Mouse (Mus musculus): ENCODE measurements around the gene Isoc2b. TPM values are rescaled to one million over a fixed set of nuclear protein-coding genes. Genes with fewer than 3 reads are reported as not detected.
"Not testable (repeated sequence)": the region's sequence is repeated elsewhere in the genome, so short reads cannot be mapped to it uniquely, and the experiment has no call there.

The Isoc2b gene
- total RNA-seq, 2 experiments from 2014 or later, result 1.6 to 2.3 TPM

GRCm38 (mm10) chr7:4835631-4836327 is 34.3 kb downstream of the Isoc2b start:
- no peak for DNase-seq

- DNase-seq, result no peak
Measured at GRCm38 (mm10) chr7:4830476-4830875, 39.6 kb downstream of the Isoc2b start.

DNA sequence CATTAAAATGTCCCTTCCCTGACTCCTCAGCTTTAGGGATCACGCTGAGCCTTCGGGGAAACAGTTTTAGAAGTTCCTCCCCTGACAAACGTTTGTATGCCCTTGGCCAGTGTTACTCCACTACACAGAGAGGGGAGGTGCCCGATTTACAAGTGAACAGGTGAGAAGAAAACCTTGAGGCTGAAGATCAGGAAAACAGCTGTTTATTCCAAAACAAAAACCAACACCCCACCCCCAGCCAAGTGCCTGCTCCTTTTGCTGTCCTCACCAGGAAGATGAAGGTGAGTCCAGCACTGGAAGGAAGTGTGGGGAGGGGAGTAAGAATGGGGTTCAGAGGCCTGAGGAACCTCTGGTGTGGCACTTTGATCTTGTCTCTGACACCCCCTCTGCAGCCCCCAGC is 44.7 kb downstream of the Isoc2b start:
- no peak for DNase-seq

DNA sequence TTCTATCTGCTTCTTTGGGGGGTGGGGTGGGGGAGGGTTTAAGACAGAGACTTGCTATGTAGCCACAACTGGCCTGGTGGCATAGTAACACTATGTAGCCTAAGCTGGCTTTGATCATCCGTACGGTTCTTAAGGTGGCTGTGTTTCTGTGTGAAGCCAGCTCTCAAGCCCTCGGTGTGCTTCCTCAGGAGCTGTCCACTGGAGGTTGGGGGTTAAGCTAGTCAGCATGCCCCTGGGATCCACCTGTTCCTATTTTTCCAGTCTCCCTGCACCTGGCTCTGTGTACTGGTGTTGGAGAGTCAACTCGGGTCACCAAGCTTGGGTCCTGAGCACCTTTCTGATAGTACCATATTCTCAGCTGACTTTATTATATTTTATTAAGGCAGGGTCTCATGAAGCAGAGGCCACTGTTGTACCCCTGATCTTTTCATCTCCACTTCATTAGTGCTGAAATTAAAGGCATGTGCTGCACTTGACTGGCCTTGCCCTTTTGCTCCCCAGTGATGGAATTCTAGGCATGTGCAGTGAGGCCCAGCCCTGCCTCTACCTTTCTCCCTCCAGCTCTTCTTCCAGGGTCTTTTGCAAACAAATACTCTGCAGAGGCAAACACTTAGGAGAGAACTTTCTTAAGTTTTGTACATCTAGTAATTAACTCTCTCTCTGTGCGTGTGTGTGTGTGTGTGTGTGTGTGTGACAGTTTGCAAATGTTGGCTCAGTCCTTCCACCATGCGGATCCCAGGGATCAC is 47.7 kb downstream of the Isoc2b start:
- DNase-seq, result no peak

GRCm38 (mm10) chr7:4821690-4822089 is 48.4 kb downstream of the Isoc2b start:
- no peak for DNase-seq

DNA sequence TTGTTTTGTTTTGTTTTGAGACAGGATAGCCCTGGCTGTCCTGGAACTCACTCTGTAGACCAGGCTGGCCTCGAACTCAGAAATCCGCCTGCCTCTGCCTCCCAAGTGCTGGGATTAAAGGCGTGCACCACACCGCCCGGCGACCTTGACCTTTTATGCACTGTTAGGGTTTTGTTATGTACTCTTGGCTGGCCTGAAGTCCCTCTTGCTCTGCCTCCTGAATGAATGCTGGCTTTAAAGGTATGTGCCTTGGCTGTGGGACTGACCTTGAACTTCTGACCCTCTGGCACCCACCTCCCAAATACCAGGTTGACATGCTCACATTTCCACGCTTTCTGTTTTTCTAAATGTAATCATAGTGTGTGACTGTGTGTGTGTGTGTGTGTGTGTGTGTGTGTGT is 49.1 kb downstream of the Isoc2b start:
- not testable (repeated sequence) for DNase-seq

DNA sequence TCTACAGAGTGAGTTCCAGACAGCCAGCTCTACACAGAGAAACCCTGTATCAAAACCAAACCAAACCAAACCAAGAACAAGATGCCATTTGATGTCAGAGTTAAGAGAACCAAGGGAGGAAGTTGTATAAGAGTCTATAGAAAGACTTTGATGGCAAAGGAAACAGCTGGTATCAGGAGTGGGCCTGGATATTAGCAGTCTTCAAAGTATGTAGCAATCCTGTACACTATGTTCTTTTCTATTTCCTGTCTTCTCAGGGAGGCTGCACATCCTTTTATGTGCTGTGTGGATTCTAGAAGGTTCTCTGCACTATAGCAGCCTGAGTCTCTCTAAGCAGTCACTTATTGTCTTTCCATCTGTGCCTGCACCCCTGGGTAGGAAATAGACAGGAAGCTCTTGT is 53.5 kb downstream of the Isoc2b start:
- no peak for DNase-seq

DNA sequence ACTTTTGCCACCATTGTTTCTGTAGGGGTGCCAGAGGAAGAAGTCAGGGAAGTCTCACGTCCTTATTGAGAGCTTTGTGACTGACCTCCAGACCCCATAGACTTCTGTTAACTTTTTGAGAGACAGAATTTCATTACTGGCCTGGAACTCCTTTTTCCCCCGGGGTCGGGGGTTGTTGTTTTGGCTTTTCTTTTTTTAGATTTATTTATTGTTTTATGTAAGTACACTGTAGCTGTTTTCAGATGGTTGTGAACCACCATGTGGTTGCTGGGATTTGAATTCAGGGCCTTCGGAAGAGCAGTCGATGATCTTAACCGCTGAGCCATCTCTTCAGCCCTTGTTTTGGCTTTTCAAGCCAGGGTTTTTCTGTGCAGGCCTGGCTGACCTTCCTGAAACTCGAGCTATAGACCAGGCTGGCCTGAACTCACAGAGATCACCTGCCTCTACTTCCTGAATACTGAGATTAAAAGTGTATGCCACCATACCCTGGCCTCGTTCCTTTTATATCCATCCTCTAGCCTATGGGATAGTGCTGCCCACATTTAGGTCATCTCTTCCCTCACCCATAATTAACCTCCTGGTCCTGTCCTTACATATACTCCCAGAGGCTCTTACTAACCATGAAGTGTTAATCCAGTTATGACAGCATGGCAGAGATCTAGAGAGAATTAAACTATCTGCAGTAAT is 56.8 kb downstream of the Isoc2b start:
- DNase-seq, result no peak

GRCm38 (mm10) chr7:4812303-4813104 is 57.6 kb downstream of the Isoc2b start, which contains the start of gene Ube2s:
Ube2s (minus strand) TSS chr7:4812590.
- DNase-seq, result peak; percentile 98

DNA sequence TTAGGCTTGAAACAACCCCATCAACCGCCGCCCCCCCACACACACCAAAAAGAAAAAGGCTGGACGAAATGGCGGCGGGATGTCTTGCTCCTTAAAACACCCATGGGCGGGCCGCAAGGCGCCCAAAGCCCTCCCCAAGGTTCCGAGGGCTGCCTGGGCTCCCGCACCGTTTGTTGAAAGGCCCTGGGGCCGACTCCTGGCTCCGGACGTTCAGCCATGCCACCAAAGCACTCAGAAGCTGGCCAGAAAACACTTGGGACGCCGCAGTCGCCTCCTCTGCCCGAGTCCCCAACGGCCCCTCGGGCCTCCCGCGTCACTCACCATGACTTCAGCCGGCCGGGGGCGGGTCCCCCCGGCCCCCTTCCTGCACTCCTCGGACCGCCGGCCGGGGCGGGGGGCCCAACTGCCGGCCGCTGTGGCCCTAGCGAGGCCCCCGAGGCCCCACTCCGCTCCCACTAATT is 58.2 kb downstream of the Isoc2b start:
- DNase-seq, result no peak

- DNase-seq, result not testable (repeated sequence)
Measured at GRCm38 (mm10) chr7:4811131-4811530, 58.9 kb downstream of the Isoc2b start.

GRCm38 (mm10) chr7:4806716-4807115 is 63.3 kb downstream of the Isoc2b start:
- DNase-seq, result peak; percentile 33

GRCm38 (mm10) chr7:4802247-4802646 is 67.8 kb downstream of the Isoc2b start:
- DNase-seq, result no peak

- DNase-seq, result no peak
Measured at GRCm38 (mm10) chr7:4795767-4796433, 74.2 kb downstream of the Isoc2b start.

Other genes with a start within 250 kb of the Isoc2b start
- gene Tmem86b, start 238.8 kb downstream of the Isoc2b start, total RNA-seq (2021), result 1 to 10 TPM; 6.6 to 8.5 TPM
- gene Ppp6r1, start 211.2 kb downstream of the Isoc2b start, total RNA-seq (2021), result 10 to 100 TPM; 79.1 to 81.3 TPM
- 10 to 100 TPM; 51.5 to 54.7 TPM for gene Hspbp1, start 185.2 kb downstream of the Isoc2b start, total RNA-seq (2021)
- 1 to 10 TPM; 4.1 to 5.9 TPM for gene Brsk1, start 179.7 kb downstream of the Isoc2b start, total RNA-seq (2021)
- under 1 TPM in 1 of 2 experiments, not detected in 1; 0.12 TPM for gene Tmem150b, start 145.0 kb downstream of the Isoc2b start, total RNA-seq (2021)
- gene Kmt5c, start 130.1 kb downstream of the Isoc2b start, total RNA-seq (2021), result 10 to 100 TPM; 41.6 to 43.5 TPM
- gene Cox6b2, start 117.2 kb downstream of the Isoc2b start, total RNA-seq (2021), result 10 to 100 TPM; 11.7 to 16.9 TPM
- gene Fam71e2, start 99.0 kb downstream of the Isoc2b start, total RNA-seq (2021), result not detected
- gene Il11, start 87.4 kb downstream of the Isoc2b start, total RNA-seq (2021), result under 1 TPM in 1 of 2 experiments, not detected in 1; 0.23 TPM
- not detected for gene Tmem190, start 87.3 kb downstream of the Isoc2b start, total RNA-seq (2021)
- 1 to 10 TPM; 2.7 to 5.1 TPM for gene Tmem238, start 80.6 kb downstream of the Isoc2b start, total RNA-seq (2021)
- 100 to 1,000 TPM; 726 to 732 TPM for gene Rpl28, start 77.4 kb downstream of the Isoc2b start, total RNA-seq (2021)
- 100 to 1,000 TPM; 281 to 285 TPM for gene Ube2s, start 57.7 kb downstream of the Isoc2b start, total RNA-seq (2021)
- gene Shisa7, start 25.6 kb downstream of the Isoc2b start, total RNA-seq (2021), result under 1 TPM in 1 of 2 experiments, not detected in 1; 0.20 TPM
- 10 to 100 TPM; 14.7 to 15.5 TPM for gene Isoc2a, start 6.9 kb upstream of the Isoc2b start, total RNA-seq (2021)
- gene Gm36210, start 36.3 kb upstream of the Isoc2b start, total RNA-seq (2021), result not detected
- gene Zfp628, start 45.0 kb upstream of the Isoc2b start, total RNA-seq (2021), result 10 to 100 TPM; 14.7 to 16.7 TPM
- 1 to 10 TPM; 3.9 to 6.2 TPM for gene Nat14, start 51.8 kb upstream of the Isoc2b start, total RNA-seq (2021)
- 10 to 100 TPM in 1 of 2 experiments, 1 to 10 TPM in 1; 8.7 to 11.1 TPM for gene Ssc5d, start 55.5 kb upstream of the Isoc2b start, total RNA-seq (2021)
- gene Sbk2, start 94.1 kb upstream of the Isoc2b start, total RNA-seq (2021), result 10 to 100 TPM; 10.6 TPM
- gene Sbk3, start 100.9 kb upstream of the Isoc2b start, total RNA-seq (2021), result 10 to 100 TPM; 21.0 to 24.3 TPM
- 10 to 100 TPM; 28.4 to 38.0 TPM for gene Zfp579, start 125.9 kb upstream of the Isoc2b start, total RNA-seq (2021)
- 1 to 10 TPM; 6.0 to 6.4 TPM for gene Zfp524, start 144.2 kb upstream of the Isoc2b start, total RNA-seq (2021)
- gene Fiz1, start 144.4 kb upstream of the Isoc2b start, total RNA-seq (2021), result 10 to 100 TPM; 26.4 to 26.9 TPM
- not detected for gene Gm44973, start 145.2 kb upstream of the Isoc2b start, total RNA-seq (2021)
- 10 to 100 TPM; 26.0 to 26.6 TPM for gene Zfp865, start 150.1 kb upstream of the Isoc2b start, total RNA-seq (2021)
- under 1 TPM in 1 of 2 experiments, not detected in 1; 0.61 TPM for gene Ccdc106, start 150.3 kb upstream of the Isoc2b start, total RNA-seq (2021)
- gene 4632433K11Rik, start 163.9 kb upstream of the Isoc2b start, total RNA-seq (2021), result under 1 TPM in 1 of 2 experiments, not detected in 1; 0.57 TPM
- 1 to 10 TPM; 5.4 to 6.0 TPM for gene Zfp784, start 168.2 kb upstream of the Isoc2b start, total RNA-seq (2021)
- gene Zfp580, start 181.3 kb upstream of the Isoc2b start, total RNA-seq (2021), result 10 to 100 TPM; 12.2 to 13.2 TPM
- 100 to 1,000 TPM; 136 to 145 TPM for gene U2af2, start 191.9 kb upstream of the Isoc2b start, total RNA-seq (2021)
- 100 to 1,000 TPM; 171 to 183 TPM for gene Epn1, start 210.0 kb upstream of the Isoc2b start, total RNA-seq (2021)
- gene Rfpl4, start 246.7 kb upstream of the Isoc2b start, total RNA-seq (2021), result not detected